ENCODE assay signal across 8 mouse cellular contexts in genomic region chr3:67373872-67374271, GRCm38 (mm10). TPM values are rescaled to one million over a fixed set of nuclear protein-coding genes. Genes with fewer than 3 reads are reported as not detected.
A peak's percentile ranks its signal among the peaks of the same experiment; 100 is the strongest.
DNase-seq lines count a peak whose midpoint lies in the region; ATAC-seq and TF ChIP-seq lines count a peak whose summit lies in the region.

Mlf1 (plus strand) TSS chr3:67374097.

- no peaks in the 10 kb centered on the region; the same call in none of the 2 replicates for H3K27me3 ChIP-seq in ES-Bruce4 (ENCODE audit: control insufficient read depth, insufficient read depth, low read length, poor library complexity, severe bottlenecking)
- H3K27me3 ChIP-seq in forebrain, embryonic 15.5 days: peaks cover 20% of the 10 kb centered on the region
- H3K27me3 ChIP-seq in liver, embryonic 16.5 days (ENCODE audit: control insufficient read depth, insufficient read depth, low read depth, low read length): peaks cover 18% of the 10 kb centered on the region
- peaks cover 32% of the 10 kb centered on the region for H3K27me3 ChIP-seq in neural tube, embryonic 13.5 days

- 0 out of 2 replicates have a peak within 1 kb of the TSS, but pooled peaks have one; percentile 18 for H3K9ac ChIP-seq in ES-Bruce4 (ENCODE audit: low read depth, poor library complexity, severe bottlenecking)
- peak within 1 kb of the TSS; percentile 68 for H3K9ac ChIP-seq in forebrain, embryonic 15.5 days (replicated peaks)
- H3K9ac ChIP-seq in liver, embryonic 16.5 days (ENCODE audit: low read depth, low read length): no peak within 1 kb of the TSS
- H3K9ac ChIP-seq in neural tube, embryonic 13.5 days: peak within 1 kb of the TSS; percentile 75

- peak within 1 kb of the TSS; percentile 56 for H3K4me3 ChIP-seq in ES-Bruce4 (ENCODE audit: low read depth, low read length)
- H3K4me3 ChIP-seq in forebrain, embryonic 15.5 days: peak within 1 kb of the TSS; percentile 60
- peak within 1 kb of the TSS; percentile 42 for H3K4me3 ChIP-seq in liver, embryonic 16.5 days (ENCODE audit: low read depth, low read length)
- H3K4me3 ChIP-seq in neural tube, embryonic 13.5 days: peak within 1 kb of the TSS; percentile 55

- no peak within 1 kb of the TSS for H3K27ac ChIP-seq in ES-Bruce4 (ENCODE audit: insufficient read depth, low read length)
- H3K27ac ChIP-seq in forebrain, embryonic 15.5 days (replicated peaks): no peak within 1 kb of the TSS
- H3K27ac ChIP-seq in liver, embryonic 16.5 days (ENCODE audit: low read length): no peak within 1 kb of the TSS
- H3K27ac ChIP-seq in neural tube, embryonic 13.5 days (replicated peaks): no peak within 1 kb of the TSS

- H3K4me1 ChIP-seq in ES-Bruce4 (ENCODE audit: control insufficient read depth, insufficient read depth, low read length): no peaks in the 10 kb centered on the region
- 0 out of 2 replicates have a peak, but pooled peaks cover 4% of the 10 kb centered on the region for H3K4me1 ChIP-seq in forebrain, embryonic 15.5 days
- peaks cover 6% of the 10 kb centered on the region for H3K4me1 ChIP-seq in liver, embryonic 16.5 days (ENCODE audit: control insufficient read depth, low read depth, low read length)
- H3K4me1 ChIP-seq in neural tube, embryonic 13.5 days (replicated peaks): no peaks in the 10 kb centered on the region; the same call in 1 of the 2 replicates

- no peak for TF ChIP-seq EP300 in ES-Bruce4 (IDR thresholded peaks at IDR 0.05; ENCODE audit: insufficient read depth, low read depth, low read length)

- intact Hi-C loops in heart, postnatal 14 days (cut with DNase I): loop anchor here (5.0 kb wide), 2 partner anchors 63 to 208 kb away; partner anchors contain the start of gene Mfsd1

- no peaks in the 10 kb centered on the region for H3K36me3 ChIP-seq in ES-Bruce4 (ENCODE audit: control insufficient read depth, insufficient read depth, low read length, poor library complexity, severe bottlenecking)
- no peaks in the 10 kb centered on the region for H3K36me3 ChIP-seq in forebrain, embryonic 15.5 days
- no peaks in the 10 kb centered on the region for H3K36me3 ChIP-seq in liver, embryonic 16.5 days (ENCODE audit: control insufficient read depth, insufficient read depth)
- H3K36me3 ChIP-seq in neural tube, embryonic 13.5 days: no peaks in the 10 kb centered on the region

- DNase-seq in cerebellum, adult 11-12 months: peak; percentile 81
- peak; percentile 90 to 94 for DNase-seq in heart, postnatal 14 days
- peak; percentile 29 for DNase-seq in large intestine, adult 2 months (ENCODE audit: low read depth, low spot score)
- DNase-seq in telencephalon, adult 2 months (ENCODE audit: low read depth, low spot score): peak; percentile 79

- no peak for TF ChIP-seq CTCF in ES-Bruce4 (IDR thresholded peaks at IDR 0.05; ENCODE audit: low read depth, low read length)

- H3K4me2 ChIP-seq in forebrain, embryonic 15.5 days (replicated peaks): peak within 1 kb of the TSS; percentile 93
- peak within 1 kb of the TSS; percentile 61 for H3K4me2 ChIP-seq in liver, embryonic 16.5 days (ENCODE audit: low read depth, low read length)
- peak within 1 kb of the TSS; percentile 89 for H3K4me2 ChIP-seq in neural tube, embryonic 13.5 days

- ATAC-seq in forebrain, embryonic 15.5 days (replicated peaks): peak; percentile 99
- peak; percentile 84 for ATAC-seq in liver, embryonic 16.5 days (ENCODE audit: low read depth)
- ATAC-seq in neural tube, embryonic 13.5 days (ENCODE audit: low read depth): peak; percentile 99

- no peak for TF ChIP-seq POLR2A in ES-Bruce4 (IDR thresholded peaks at IDR 0.05; ENCODE audit: insufficient read depth, low read length)

- under 1% methylated on average over 35 of the region's 35 CpGs for WGBS in forebrain, embryonic 15.5 days
- WGBS in large intestine, adult 2 months: 1% methylated on average over 35 of the region's 35 CpGs
- WGBS in liver, embryonic 16.5 days (ENCODE audit: insufficient replicate concordance): under 1% methylated on average over 35 of the region's 35 CpGs
- under 1% methylated on average over 35 of the region's 35 CpGs for WGBS in neural tube, embryonic 13.5 days

- peaks cover 3% of the 10 kb centered on the region; the same call in 1 of the 2 replicates for H3K9me3 ChIP-seq in ES-Bruce4 (replicated peaks; ENCODE audit: control insufficient read depth, insufficient read depth, low read length, poor library complexity, severe bottlenecking)
- H3K9me3 ChIP-seq in forebrain, embryonic 15.5 days: no peaks in the 10 kb centered on the region
- H3K9me3 ChIP-seq in liver, embryonic 16.5 days (replicated peaks; ENCODE audit: control insufficient read depth, low read length): no peaks in the 10 kb centered on the region
- H3K9me3 ChIP-seq in neural tube, embryonic 13.5 days: no peaks in the 10 kb centered on the region

RNA-seq across cellular contexts. Expression of gene Mlf1, which starts in this region (rescaled TPM):
- polyA plus RNA-seq in ES-Bruce4 (2011; ENCODE audit: insufficient read depth, insufficient read length, low read depth, missing spikeins): 3.0 and 6.5 TPM in 2 replicates
- polyA plus RNA-seq in forebrain, embryonic 15.5 days (2015; fragmentation: Nextera tagmentation; extraction: Ambion mirVana): 13.7 and 19.7 TPM in 2 replicates
- total RNA-seq in heart, postnatal 14 days (2021): 100 to 1,000 TPM; 334 to 382 TPM
- 0.12 TPM in 1 of 2 replicates, not detected in the other for polyA plus RNA-seq in large intestine, adult 2 months (2012; rRNA removed)
- polyA plus RNA-seq in liver, embryonic 16.5 days (2015; fragmentation: Nextera tagmentation; extraction: Ambion mirVana): 1.7 and 1.8 TPM in 2 replicates
- polyA plus RNA-seq in neural tube, embryonic 13.5 days (2015; fragmentation: Nextera tagmentation; extraction: Ambion mirVana): 16.1 and 17.7 TPM in 2 replicates

Comparison
In these comparisons a context has a peak if more than half of its experiments do, and no peak if none do; other contexts are left out.
1. Peak in DNase-seq in large intestine, adult 2 months; RNA of the gene not detected or under 1 TPM.
2. DNase-seq: peak in every context shown above with its lines; median percentile 92 in heart, postnatal 14 days; 81 in cerebellum, adult 11-12 months; 79 in telencephalon, adult 2 months; 29 in large intestine, adult 2 months.